Mouse (Mus musculus) liver, adult 2 months (tissue): ENCODE measurements around the gene Zfp652. TPM values are rescaled to one million over a fixed set of nuclear protein-coding genes. Genes with fewer than 3 reads are reported as not detected.
A peak's percentile ranks its signal among the peaks of the same experiment; 100 is the strongest.

Source experiments
- DNase-seq: peaks from one replicate; pipeline ENCODE4 v3.0.0-alpha.2; 2011; ENCODE audit warnings: low read depth, low spot score; ENCODE audit errors: extremely low read depth
- H3K27ac ChIP-seq: fragments of 200-500 bp; replicated peaks from 2 replicates; pipeline ENCODE4 v1.5.1; 2012; ENCODE audit warnings: low read depth, mild to moderate bottlenecking, control low read depth, inconsistent platforms, low read length; ENCODE audit not compliant: insufficient read depth
- H3K27me3 ChIP-seq: fragments of 200-500 bp; 2 replicates; pipeline ENCODE4 v1.6.1; 2012; ENCODE audit warnings: mild to moderate bottlenecking, moderate library complexity, low read length, inconsistent platforms; ENCODE audit not compliant: control insufficient read depth, insufficient read depth
- H3K36me3 ChIP-seq: fragments of 200-500 bp; 2 replicates; pipeline ENCODE4 v1.6.1; 2012; ENCODE audit warnings: low read length, inconsistent platforms; ENCODE audit not compliant: control insufficient read depth, insufficient read depth
- H3K4me1 ChIP-seq: fragments of 200-500 bp; 2 replicates; pipeline ENCODE4 v1.6.1; 2011; ENCODE audit warnings: low read length; ENCODE audit not compliant: control insufficient read depth, insufficient read depth
- H3K4me3 ChIP-seq: fragments of 200-500 bp; 2 replicates; pipeline ENCODE4 v1.5.1; 2011; ENCODE audit warnings: low read depth, mild to moderate bottlenecking, control low read depth, low read length, moderate library complexity; ENCODE audit not compliant: insufficient read depth
- H3K79me2 ChIP-seq: fragments of 200-500 bp; 2 replicates; pipeline ENCODE4 v1.6.1; 2012; ENCODE audit warnings: inconsistent platforms, mild to moderate bottlenecking, low read length, moderate library complexity; ENCODE audit not compliant: control insufficient read depth, insufficient read depth
- H3K9ac ChIP-seq: fragments of 200-500 bp; 2 replicates; pipeline ENCODE4 v1.6.1; 2012; ENCODE audit warnings: low read depth, mild to moderate bottlenecking, control low read depth, inconsistent platforms, low read length
- CTCF ChIP-seq: fragments of 200-500 bp; IDR thresholded peaks from 2 replicates; pipeline ENCODE4 v1.5.1; 2011; ENCODE audit warnings: low read depth, low read length, control low read depth
- POLR2A ChIP-seq: fragments of 200-500 bp; IDR thresholded peaks from 2 replicates; pipeline ENCODE4 v1.6.1; 2011; ENCODE audit warnings: low read length, control low read depth; ENCODE audit not compliant: insufficient read depth; ENCODE audit errors: extremely low read depth
- whole genome bisulfite sequencing: fragments of 180-500 bp; shearing (Covaris S2); methylation state at CpG from one replicate; pipeline ENCODE4 v1.1.7; 2018; 5-methylcytosine and 5-hydroxymethylcytosine counted together
- polyA plus RNA-seq: library from polyadenylated mRNA; depleted of rRNA; stranded (reverse); fragments of >200 nt; gene quantifications from 2 replicates; pipeline ENCODE4 v1.2.3, GENCODE M21; 2012
- total RNA-seq: library from RNA; depleted of rRNA; stranded (reverse); fragments of >200 nt; gene quantifications from 2 replicates; pipeline ENCODE4 v1.2.3, GENCODE M21; 2014

The Zfp652 gene
- total and polyA plus RNA-seq, 2 experiments = 9.1 to 11.1 TPM

GRCm38 (mm10) chr11:95726156-95726555, 13.7 kb downstream of the Zfp652 start:
- H3K27me3 ChIP-seq = no peaks in the 10 kb centered on the region
- H3K27ac ChIP-seq = 0 out of 2 replicates have a peak overlapping the region, but pooled peaks have one; percentile 5
- H3K79me2 ChIP-seq = peaks cover 39% of the 10 kb centered on the region
- H3K9ac ChIP-seq = no peak overlapping the region
- H3K36me3 ChIP-seq = no peaks in the 10 kb centered on the region
- H3K4me1 ChIP-seq = peaks cover 21% of the 10 kb centered on the region
- peak; percentile 58 for DNase-seq
- WGBS = 28% methylated on average over 4 of the region's 4 CpGs
- H3K4me3 ChIP-seq = no peak overlapping the region
- TF ChIP-seq CTCF = no peak
- no peak for TF ChIP-seq POLR2A

- 22% methylated on average over 5 of the region's 5 CpGs for WGBS
- H3K27me3 ChIP-seq = no peaks in the 10 kb centered on the region
- no peak overlapping the region for H3K4me3 ChIP-seq
- no peak overlapping the region for H3K9ac ChIP-seq
- H3K4me1 ChIP-seq = peaks cover 21% of the 10 kb centered on the region
- H3K27ac ChIP-seq = no peak overlapping the region
- H3K79me2 ChIP-seq = peaks cover 37% of the 10 kb centered on the region
- no peaks in the 10 kb centered on the region for H3K36me3 ChIP-seq
- DNase-seq = peak; percentile 62
- no peak for TF ChIP-seq CTCF
- no peak for TF ChIP-seq POLR2A
Measured at GRCm38 (mm10) chr11:95727947-95728346, 15.5 kb downstream of the Zfp652 start.

GRCm38 (mm10) chr11:95728916-95729907, 16.7 kb downstream of the Zfp652 start:
- DNase-seq = peak; percentile 26
- no peak overlapping the region for H3K9ac ChIP-seq
- H3K27ac ChIP-seq = peak overlapping the region; percentile 18; the same call in 1 of the 2 replicates
- no peaks in the 10 kb centered on the region for H3K36me3 ChIP-seq
- H3K4me1 ChIP-seq = peaks cover 19% of the 10 kb centered on the region
- no peaks in the 10 kb centered on the region for H3K27me3 ChIP-seq
- TF ChIP-seq POLR2A (no peak), CTCF (no peak)
- no peak overlapping the region for H3K4me3 ChIP-seq
- peaks cover 35% of the 10 kb centered on the region for H3K79me2 ChIP-seq
- WGBS = 65% methylated on average over 12 of the region's 12 CpGs

- Histone ChIP-seq H3K9ac (no peak overlapping the region), H3K36me3 (no peaks in the 10 kb centered on the region), H3K27me3 (no peaks in the 10 kb centered on the region), H3K27ac (no peak overlapping the region), H3K4me1 (peaks cover 12% of the 10 kb centered on the region), H3K4me3 (no peak overlapping the region), H3K79me2 (peaks cover 28% of the 10 kb centered on the region)
- TF ChIP-seq POLR2A = no peak
- TF ChIP-seq CTCF = no peak
- no peak for DNase-seq
- WGBS = 97% methylated on average over 2 of the region's 2 CpGs
Measured at GRCm38 (mm10) chr11:95734485-95734884, 22.0 kb downstream of the Zfp652 start.

- Histone ChIP-seq H3K36me3 (no peaks in the 10 kb centered on the region), H3K4me1 (peaks cover 12% of the 10 kb centered on the region), H3K9ac (no peak overlapping the region), H3K27me3 (no peaks in the 10 kb centered on the region), H3K79me2 (peaks cover 34% of the 10 kb centered on the region; the same call in 1 of the 2 replicates), H3K27ac (peak overlapping the region; percentile 0; the same call in 1 of the 2 replicates), H3K4me3 (no peak overlapping the region)
- WGBS = 3% methylated on average over 3 of the region's 3 CpGs
- DNase-seq = peak; percentile 45
- TF ChIP-seq CTCF (no peak), POLR2A (no peak)
Measured at GRCm38 (mm10) chr11:95737811-95738210, 25.3 kb downstream of the Zfp652 start.

- H3K27me3 ChIP-seq = no peaks in the 10 kb centered on the region
- WGBS = 7% methylated on average over 2 of the region's 2 CpGs
- no peak overlapping the region for H3K9ac ChIP-seq
- H3K27ac ChIP-seq = no peak overlapping the region
- peaks cover 2% of the 10 kb centered on the region for H3K36me3 ChIP-seq
- no peak for TF ChIP-seq CTCF
- TF ChIP-seq POLR2A = no peak
- no peak overlapping the region for H3K4me3 ChIP-seq
- peaks cover 36% of the 10 kb centered on the region; the same call in 1 of the 2 replicates for H3K79me2 ChIP-seq
- H3K4me1 ChIP-seq = peaks cover 12% of the 10 kb centered on the region
- peak; percentile 61 for DNase-seq
Measured at GRCm38 (mm10) chr11:95744521-95744920, 32.0 kb downstream of the Zfp652 start.
